Mouse (Mus musculus): ENCODE results near the gene 2410137M14Rik.

- TF ChIP-seq RAD21 (IDR thresholded peaks at IDR 0.05; ENCODE audit: low read depth, low read length) = no peak
- TF ChIP-seq POLR2A (IDR thresholded peaks at IDR 0.05; ENCODE audit: low read depth, low read length) = no peak
- no peak for TF ChIP-seq UBTF (IDR thresholded peaks at IDR 0.05; ENCODE audit: low read depth, low read length)
- no peak for TF ChIP-seq BHLHE40 (IDR thresholded peaks at IDR 0.05; ENCODE audit: low read depth, low read length)
- TF ChIP-seq CHD1 (IDR thresholded peaks at IDR 0.05; ENCODE audit: low read depth, low read length) = no peak
Observed at GRCm38 (mm10) chr17:36931806-36932205, 49.2 kb downstream of the 2410137M14Rik start.
